Mouse (Mus musculus): ENCODE measurements at regions not wholly inside any gene's neighbourhood (a gene's known extent, or its start where the extent isn't known, plus 50 kb on each side); places are given as distances from the start of the nearest gene placed in this dataset.

GRCm38 (mm10) chr13:112120346-112120745 is 167.9 kb upstream of the Ankrd55 start:
- DNase-seq (ENCODE audit: low spot score in 2 of 2) = no peak

GRCm38 (mm10) chr13:112121110-112121509 is 167.1 kb upstream of the Ankrd55 start:
- DNase-seq (ENCODE audit: low spot score in 2 of 2) = no peak

- no peak for DNase-seq (ENCODE audit: low spot score in 2 of 2)
These were observed 165.3 kb upstream of the Ankrd55 start for GRCm38 (mm10) chr13:112122842-112123373.

- no peak for DNase-seq (ENCODE audit: low spot score in 2 of 2)
These were observed 162.3 kb upstream of the Ankrd55 start for GRCm38 (mm10) chr13:112125769-112126469.

GRCm38 (mm10) chr13:112130220-112130619 is 158.0 kb upstream of the Ankrd55 start:
- no peak for DNase-seq (ENCODE audit: low spot score in 2 of 2)

GRCm38 (mm10) chr13:112130774-112131173 is 157.5 kb upstream of the Ankrd55 start:
- DNase-seq (ENCODE audit: low spot score in 2 of 2) = no peak

GRCm38 (mm10) chr13:112131191-112131590 is 157.1 kb upstream of the Ankrd55 start:
- peak; percentile 32 to 76 for DNase-seq (ENCODE audit: low spot score in 2 of 2)

GRCm38 (mm10) chr13:112133736-112134135 is 154.5 kb upstream of the Ankrd55 start:
- no peak for DNase-seq (ENCODE audit: low spot score in 2 of 2)

- no peak for DNase-seq (ENCODE audit: low spot score in 2 of 2)
These were observed 153.6 kb upstream of the Ankrd55 start for GRCm38 (mm10) chr13:112134701-112135100.

GRCm38 (mm10) chr13:112135777-112136176 is 152.5 kb upstream of the Ankrd55 start:
- no peak for DNase-seq (ENCODE audit: low spot score in 2 of 2)

GRCm38 (mm10) chr13:112136850-112137249 is 151.4 kb upstream of the Ankrd55 start:
- DNase-seq (ENCODE audit: low spot score in 2 of 2) = no peak

GRCm38 (mm10) chr13:112140871-112141270 is 147.4 kb upstream of the Ankrd55 start:
- DNase-seq (ENCODE audit: low spot score in 2 of 2) = no peak

- no peak for DNase-seq (ENCODE audit: low spot score in 2 of 2)
These were observed 143.6 kb upstream of the Ankrd55 start for GRCm38 (mm10) chr13:112144393-112145348.

- peak in 1 of 2 experiments; percentile 29 for DNase-seq (ENCODE audit: low spot score in 2 of 2)
These were observed 135.4 kb upstream of the Ankrd55 start for GRCm38 (mm10) chr13:112152614-112153550.

GRCm38 (mm10) chr13:112153681-112154127 is 134.5 kb upstream of the Ankrd55 start:
- DNase-seq (ENCODE audit: low spot score in 2 of 2) = no peak

GRCm38 (mm10) chr13:112159430-112160172 is 128.7 kb upstream of the Ankrd55 start:
- no peak for DNase-seq (ENCODE audit: low spot score in 2 of 2)

- peak in 1 of 2 experiments; percentile 5 for DNase-seq (ENCODE audit: low spot score in 2 of 2)
These were observed 128.0 kb upstream of the Ankrd55 start for GRCm38 (mm10) chr13:112160173-112160641.

- no peak for DNase-seq (ENCODE audit: low spot score in 2 of 2)
These were observed 127.5 kb upstream of the Ankrd55 start for GRCm38 (mm10) chr13:112160726-112161125.

GRCm38 (mm10) chr13:112161886-112162285 is 126.4 kb upstream of the Ankrd55 start:
- no peak for DNase-seq (ENCODE audit: low spot score in 2 of 2)

- peak in 1 of 2 experiments; percentile 5 for DNase-seq (ENCODE audit: low spot score in 2 of 2)
These were observed 122.3 kb upstream of the Ankrd55 start for GRCm38 (mm10) chr13:112165921-112166320.
